Mouse (Mus musculus) lung, postnatal 0 days (tissue): Measurements from ENCODE around the gene Pla2g15. TPM values are rescaled to one million over a fixed set of nuclear protein-coding genes. Genes with fewer than 3 reads are reported as not detected.

Source experiments
- ATAC-seq: fragments of 200-750 bp; cut with Nextera tagmentation; 2 replicates; pipeline ENCODE4 v1.8.0; 2017; ENCODE audit warnings: moderate library complexity
- DNase-seq: peaks from one replicate; pipeline ENCODE4 v3.0.0-alpha.2; 2016; ENCODE audit warnings: low spot score
- H3K27ac ChIP-seq: fragments of 300-500 bp; sonication (generic); 2 replicates; pipeline ENCODE4 v1.5.1; 2014; ENCODE audit warnings: antibody characterized with exemption, mild to moderate bottlenecking, low read length, mixed read lengths
- H3K27me3 ChIP-seq: fragments of 300-500 bp; sonication (generic); replicated peaks from 2 replicates; pipeline ENCODE4 v1.6.1; 2014; ENCODE audit warnings: low read length, mixed read lengths; ENCODE audit not compliant: insufficient read depth
- H3K36me3 ChIP-seq: fragments of 300-500 bp; sonication (generic); 2 replicates; pipeline ENCODE4 v1.6.1; 2014; ENCODE audit warnings: low read length, mixed read lengths; ENCODE audit not compliant: insufficient read depth
- H3K4me1 ChIP-seq: fragments of 300-500 bp; sonication (generic); 2 replicates; pipeline ENCODE4 v1.6.1; 2014; ENCODE audit warnings: antibody characterized with exemption, low read depth, low read length, mixed read lengths; ENCODE audit not compliant: insufficient read depth
- H3K4me2 ChIP-seq: fragments of 300-500 bp; sonication (generic); replicated peaks from 2 replicates; pipeline ENCODE4 v1.6.1; 2014; ENCODE audit warnings: low read depth, mild to moderate bottlenecking, low read length, moderate library complexity, mixed read lengths
- H3K4me3 ChIP-seq: fragments of 300-500 bp; sonication (generic); 2 replicates; pipeline ENCODE4 v1.5.1; 2014; ENCODE audit warnings: low read depth, low read length
- H3K9ac ChIP-seq: fragments of 300-500 bp; sonication (generic); replicated peaks from 2 replicates; pipeline ENCODE4 v1.6.1; 2014; ENCODE audit warnings: low read depth, mild to moderate bottlenecking
- H3K9me3 ChIP-seq: fragments of 300-500 bp; sonication (generic); 2 replicates; pipeline ENCODE4 v1.6.1; 2016; ENCODE audit warnings: low read length, mixed read lengths
- CTCF ChIP-seq: IDR thresholded peaks from 2 replicates; pipeline ENCODE4 v1.5.1; 2016; ENCODE audit warnings: antibody characterized with exemption, mild to moderate bottlenecking
- EP300 ChIP-seq: IDR thresholded peaks from 2 replicates; pipeline ENCODE4 v1.6.1; 2016; ENCODE audit warnings: antibody characterized with exemption, mild to moderate bottlenecking, control low read depth
- WGBS: fragments of 180-500 bp; shearing (Covaris S2); extraction: QIAGEN DNeasy Blood & Tissue Kit; methylation state at CpG from one replicate; pipeline ENCODE4 v1.1.7; 2014; 5-methylcytosine and 5-hydroxymethylcytosine counted together
- polyA plus RNA-seq: library from polyadenylated mRNA; unstranded; fragments of >200 nt; fragmentation: Nextera tagmentation; extraction: Ambion mirVana; gene quantifications from 2 replicates; pipeline ENCODE4 v1.2.1, GENCODE M21; 2015

Pla2g15 gene
- polyA plus RNA-seq, 1 experiment from 2014 or later: 10.8 TPM

GRCm38 (mm10) chr8:106133526-106133925 lies 16.7 kb upstream of the Pla2g15 start:
- Histone ChIP-seq H3K9me3 (no peaks in the 10 kb centered on the region), H3K9ac (no peak overlapping the region), H3K36me3 (peaks cover 18% of the 10 kb centered on the region), H3K4me2 (peak overlapping the region; percentile 20; the same call in 1 of the 2 replicates), H3K4me3 (no peak overlapping the region), H3K4me1 (peaks cover 3% of the 10 kb centered on the region; the same call in 1 of the 2 replicates), H3K27ac (0 out of 2 replicates have a peak overlapping the region, but pooled peaks have one; percentile 20), H3K27me3 (peaks cover 8% of the 10 kb centered on the region)
- ATAC-seq (no peak), DNase-seq (peak; percentile 40)
- TF ChIP-seq EP300 (no peak), CTCF (no peak)
- 53% methylated on average over 13 of the region's 13 CpGs for WGBS

GRCm38 (mm10) chr8:106133946-106134345 lies 16.3 kb upstream of the Pla2g15 start:
- peaks cover 3% of the 10 kb centered on the region; the same call in 1 of the 2 replicates for H3K4me1 ChIP-seq
- H3K9me3 ChIP-seq: no peaks in the 10 kb centered on the region
- peaks cover 8% of the 10 kb centered on the region for H3K27me3 ChIP-seq
- H3K36me3 ChIP-seq: peaks cover 15% of the 10 kb centered on the region
- no peak for DNase-seq
- 61% methylated on average over 6 of the region's 6 CpGs for WGBS
- H3K27ac ChIP-seq: peak overlapping the region; percentile 47
- no peak for ATAC-seq
- H3K9ac ChIP-seq: no peak overlapping the region
- no peak for TF ChIP-seq EP300
- peak overlapping the region; percentile 20; the same call in 1 of the 2 replicates for H3K4me2 ChIP-seq
- H3K4me3 ChIP-seq: no peak overlapping the region

DNA sequence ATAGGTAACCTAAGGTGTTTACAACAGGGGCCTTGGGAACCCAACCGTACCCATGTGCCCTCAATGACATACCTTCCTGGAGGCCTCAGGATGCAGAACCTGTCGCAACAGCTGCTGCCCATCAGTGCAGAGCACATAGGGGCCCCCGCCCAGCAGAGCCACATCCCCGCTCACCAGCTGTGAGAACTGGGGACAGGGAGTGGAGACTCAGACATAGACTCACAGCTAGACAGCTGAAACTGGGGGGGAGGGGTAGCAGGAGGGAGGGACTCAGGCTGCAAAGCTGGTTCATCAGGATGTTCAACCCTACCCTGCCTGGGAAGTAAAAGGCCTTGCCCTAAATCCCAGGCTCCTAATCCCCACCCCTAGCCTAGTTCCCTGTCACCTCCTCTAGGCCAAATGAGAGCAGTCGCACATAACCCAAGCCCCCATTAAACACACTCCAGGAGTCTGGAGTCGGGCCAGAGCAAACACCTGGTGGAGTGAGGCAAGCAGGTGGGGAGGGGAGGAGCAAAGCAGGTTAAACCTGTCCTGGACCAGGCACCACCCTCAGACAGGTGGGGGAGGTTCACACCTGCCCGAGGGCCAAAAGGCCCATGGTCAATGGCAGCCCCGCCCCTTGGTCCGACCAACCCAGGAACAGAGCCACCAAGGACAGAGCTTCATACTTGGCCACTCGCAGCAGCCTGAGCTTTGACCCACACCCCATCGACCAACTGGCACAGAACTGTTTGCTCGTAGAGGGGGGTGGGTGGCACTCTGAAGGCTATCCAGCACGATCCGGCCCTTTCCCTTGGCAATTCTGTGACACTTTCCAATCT lies 15.2 kb upstream of the Pla2g15 start:
- TF ChIP-seq CTCF: no peak
- TF ChIP-seq EP300: peak; percentile 92
- Histone ChIP-seq H3K4me3 (peak overlapping the region; percentile 67), H3K9ac (peak overlapping the region; percentile 80)

DNA sequence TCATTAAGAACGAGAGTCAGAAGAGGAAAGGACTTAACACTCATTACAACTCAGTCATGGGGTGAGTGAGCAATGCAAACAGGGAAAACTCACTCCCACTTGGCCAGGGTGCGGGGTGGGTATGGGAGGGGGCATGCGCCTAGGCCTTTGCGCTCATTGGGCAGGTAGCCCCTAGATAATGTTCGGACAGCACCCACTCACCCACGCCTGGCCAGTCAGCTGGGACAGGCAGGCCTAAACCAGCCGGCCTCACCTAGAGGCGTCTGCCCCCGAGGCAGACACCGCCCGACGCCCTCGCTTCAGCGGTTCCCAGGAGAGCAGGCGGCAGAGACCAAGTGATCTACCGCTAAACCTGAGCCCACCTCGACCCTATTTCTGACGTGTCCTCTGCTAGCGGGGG lies 14.5 kb upstream of the Pla2g15 start:
- TF ChIP-seq EP300 (no peak), CTCF (no peak)
- Histone ChIP-seq H3K27ac (peak overlapping the region; percentile 95), H3K4me3 (peak overlapping the region; percentile 67), H3K9me3 (no peaks in the 10 kb centered on the region), H3K4me1 (peaks cover 3% of the 10 kb centered on the region; the same call in 1 of the 2 replicates), H3K36me3 (peaks cover 14% of the 10 kb centered on the region; the same call in 1 of the 2 replicates), H3K9ac (peak overlapping the region; percentile 80), H3K4me2 (peak overlapping the region; percentile 73), H3K27me3 (peaks cover 8% of the 10 kb centered on the region)
- WGBS: 3% methylated on average over 18 of the region's 19 CpGs
- peak; percentile 76 for DNase-seq
- peak; percentile 34 for ATAC-seq

More for the DNA sequence above, 15.2 kb upstream of the Pla2g15 start:
- Histone ChIP-seq H3K27me3 (peaks cover 8% of the 10 kb centered on the region), H3K4me2 (peak overlapping the region; percentile 73), H3K4me1 (peaks cover 3% of the 10 kb centered on the region; the same call in 1 of the 2 replicates), H3K36me3 (peaks cover 14% of the 10 kb centered on the region; the same call in 1 of the 2 replicates), H3K9me3 (no peaks in the 10 kb centered on the region), H3K27ac (peak overlapping the region; percentile 95)
- 14% methylated on average over 14 of the region's 14 CpGs for WGBS
- peak; percentile 96 for DNase-seq
- ATAC-seq: peak; percentile 81

- TF ChIP-seq EP300 (no peak), CTCF (peak; percentile 39)
- H3K27me3 ChIP-seq: peaks cover 8% of the 10 kb centered on the region
- peak within 1 kb of the TSS; percentile 95 for H3K27ac ChIP-seq
- peak within 1 kb of the TSS; percentile 67 for H3K4me3 ChIP-seq
- peaks cover 14% of the 10 kb centered on the region; the same call in 1 of the 2 replicates for H3K36me3 ChIP-seq
- peaks cover 3% of the 10 kb centered on the region; the same call in 1 of the 2 replicates for H3K4me1 ChIP-seq
- peak within 1 kb of the TSS; percentile 80 for H3K9ac ChIP-seq
- DNase-seq: peak; percentile 93
- peak within 1 kb of the TSS; percentile 73 for H3K4me2 ChIP-seq
- WGBS: under 1% methylated on average over 63 of the region's 86 CpGs
- ATAC-seq: peak; percentile 72
- no peaks in the 10 kb centered on the region for H3K9me3 ChIP-seq
Measured at GRCm38 (mm10) chr8:106136156-106137130, 13.8 kb upstream of the Pla2g15 start, which contains the start of gene Esrp2. TSS of gene Esrp2 (minus strand) at chr8:106136974.
